Comparison of ENCODE assay signal across 8 mouse cellular contexts in genomic region chr6:116980349-116980995, GRCm38 (mm10).
DNase-seq lines count a peak whose midpoint lies in the region; ATAC-seq and TF ChIP-seq lines count a peak whose summit lies in the region.

No protein-coding gene starts in this region.

- H3K27ac ChIP-seq in kidney, postnatal 0 days: no peak overlapping the region
- H3K27ac ChIP-seq in stomach, embryonic 16.5 days (ENCODE audit: low read length): no peak overlapping the region

- no peaks in the 10 kb centered on the region for H3K36me3 ChIP-seq in kidney, postnatal 0 days (ENCODE audit: insufficient read depth, low read length)
- no peaks in the 10 kb centered on the region for H3K36me3 ChIP-seq in stomach, embryonic 16.5 days (ENCODE audit: control insufficient read depth, insufficient read depth, low read length)

- H3K4me1 ChIP-seq in kidney, postnatal 0 days (replicated peaks; ENCODE audit: insufficient read depth, low read length): peaks cover 10% of the 10 kb centered on the region
- peaks cover 6% of the 10 kb centered on the region for H3K4me1 ChIP-seq in stomach, embryonic 16.5 days (ENCODE audit: control insufficient read depth, insufficient read depth, low read length)

- H3K9me3 ChIP-seq in kidney, postnatal 0 days (replicated peaks; ENCODE audit: low read length): no peaks in the 10 kb centered on the region
- H3K9me3 ChIP-seq in stomach, embryonic 16.5 days (replicated peaks; ENCODE audit: control insufficient read depth, low read length): no peaks in the 10 kb centered on the region

- ATAC-seq in kidney, postnatal 0 days (replicated peaks; ENCODE audit: low FRiP score, low read depth): no peak
- peak; percentile 58 for ATAC-seq in stomach, embryonic 16.5 days (ENCODE audit: insufficient read depth, low FRiP score)
- ATAC-seq in erythroblast, adult 5-6 weeks (replicated peaks; ENCODE audit: low FRiP score, poor library complexity, severe bottlenecking): no peak

- peak; percentile 19 to 30 for DNase-seq in left cerebral cortex, postnatal 14 days (ENCODE audit: low spot score in 2 of 2)
- DNase-seq in left cerebral cortex, adult 9 months (ENCODE audit: low spot score in 2 of 2): no peak
- peak; percentile 62 for DNase-seq in brain, adult 2 months (ENCODE audit: low read depth, low spot score)
- DNase-seq in heart, adult 8-10 months (ENCODE audit: low spot score): peak; percentile 13
- DNase-seq in kidney, postnatal 0 days (ENCODE audit: low spot score): peak; percentile 73
- no peak for DNase-seq in cerebellum, adult 9-10 months

- H3K4me3 ChIP-seq in kidney, postnatal 0 days (replicated peaks; ENCODE audit: low read depth, low read length): no peak overlapping the region
- no peak overlapping the region for H3K4me3 ChIP-seq in stomach, embryonic 16.5 days (replicated peaks; ENCODE audit: low read length)

- H3K27me3 ChIP-seq in kidney, postnatal 0 days (ENCODE audit: insufficient read depth, low read length): no peaks in the 10 kb centered on the region
- no peaks in the 10 kb centered on the region for H3K27me3 ChIP-seq in stomach, embryonic 16.5 days (ENCODE audit: control insufficient read depth, insufficient read depth, low read length)

- H3K4me2 ChIP-seq in kidney, postnatal 0 days (ENCODE audit: low read length): peak overlapping the region; percentile 35
- H3K4me2 ChIP-seq in stomach, embryonic 16.5 days (ENCODE audit: low read depth, low read length): peak overlapping the region; percentile 7; the same call in 1 of the 2 replicates

- WGBS in kidney, postnatal 0 days: 6% methylated on average over 10 of the region's 10 CpGs
- WGBS in stomach, embryonic 16.5 days: 10% methylated on average over 10 of the region's 10 CpGs

- intact Hi-C loops in left cerebral cortex, postnatal 14 days (cut with DNase I): no loop called here

- TF ChIP-seq CTCF in kidney, postnatal 0 days (IDR thresholded peaks at IDR 0.05; ENCODE audit: low read depth): no peak

- H3K9ac ChIP-seq in kidney, postnatal 0 days (ENCODE audit: low read depth, low read length): 0 out of 2 replicates have a peak overlapping the region, but pooled peaks have one; percentile 14
- no peak overlapping the region for H3K9ac ChIP-seq in stomach, embryonic 16.5 days (ENCODE audit: low read length)

Comparison
In these comparisons a context has a peak if more than half of its experiments do, and no peak if none do; other contexts are left out.
1. DNase-seq: peak in left cerebral cortex, postnatal 14 days (2 of 2), brain, adult 2 months (single experiment), heart, adult 8-10 months (single experiment) and kidney, postnatal 0 days (single experiment); none in left cerebral cortex, adult 9 months (0 of 2) and cerebellum, adult 9-10 months (single experiment).